Mouse (Mus musculus): ENCODE measurements around the gene Ambp. TPM values are rescaled to one million over a fixed set of nuclear protein-coding genes. Genes with fewer than 3 reads are reported as not detected.

The Ambp gene
- polyA plus RNA-seq (2015; fragmentation: Nextera tagmentation; extraction: Ambion mirVana), result 1.4 TPM in 1 of 2 replicates, not detected in the other

DNA sequence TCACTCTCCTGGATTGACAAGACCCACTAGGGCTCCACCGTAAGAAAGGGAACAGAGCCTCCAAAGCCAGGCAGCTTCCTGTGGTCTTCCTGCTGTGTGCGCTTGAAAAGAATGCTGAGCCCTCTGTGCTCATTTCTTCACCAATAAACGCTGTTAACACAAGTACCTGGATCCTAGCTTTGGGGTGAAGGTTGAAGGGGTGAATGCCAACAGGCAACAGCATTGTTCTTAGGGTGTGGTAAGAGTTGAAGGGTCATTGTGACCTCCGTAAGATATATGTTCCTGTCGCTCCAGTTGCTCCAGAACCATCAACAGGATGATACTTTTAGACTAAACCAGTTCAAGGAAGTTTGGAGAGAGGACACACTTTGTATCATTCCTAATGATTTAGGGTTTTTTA is at the start of gene Ambp:
Ambp (minus strand) TSS at position 101 of the 400 bp plus-strand sequence.
- Histone ChIP-seq H3K4me2 (replicated peaks) (no peak within 1 kb of the TSS), H3K4me1 (replicated peaks) (no peaks in the 10 kb centered on the region), H3K9me3 (no peaks in the 10 kb centered on the region), H3K36me3 (no peaks in the 10 kb centered on the region), H3K27ac (no peak within 1 kb of the TSS), H3K27me3 (no peaks in the 10 kb centered on the region), H3K9ac (replicated peaks) (no peak within 1 kb of the TSS), H3K4me3 (replicated peaks) (no peak within 1 kb of the TSS)
- WGBS, result 62% methylated on average over 5 of the region's 5 CpGs
- no peak for ATAC-seq

DNA sequence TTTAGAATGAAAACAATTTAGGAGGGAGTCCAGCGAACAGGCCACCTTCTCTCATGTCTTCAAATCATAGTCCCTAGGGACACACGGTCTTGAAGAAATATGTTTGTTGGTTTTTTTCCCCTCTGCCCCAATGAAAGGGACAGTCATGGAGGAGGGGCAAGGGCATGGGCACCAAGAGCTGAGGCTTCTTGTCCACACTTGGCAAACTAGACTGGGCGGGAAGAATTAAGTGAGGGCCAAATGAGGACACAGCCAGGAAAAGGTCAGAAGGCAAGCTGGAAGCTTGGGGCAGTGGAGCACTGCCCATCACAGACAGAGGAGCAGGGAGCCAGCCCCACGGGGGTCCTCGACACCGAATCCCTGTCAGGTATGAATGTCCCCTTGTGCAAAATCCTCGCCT is 49.3 kb upstream of the Ambp start:
- no peak for ATAC-seq
- Histone ChIP-seq H3K27ac (no peak overlapping the region), H3K36me3 (no peaks in the 10 kb centered on the region), H3K4me1 (replicated peaks) (no peaks in the 10 kb centered on the region), H3K27me3 (no peaks in the 10 kb centered on the region), H3K9ac (replicated peaks) (no peak overlapping the region), H3K9me3 (no peaks in the 10 kb centered on the region), H3K4me2 (replicated peaks) (no peak overlapping the region), H3K4me3 (replicated peaks) (no peak overlapping the region)
- 91% methylated on average over 7 of the region's 7 CpGs for whole genome bisulfite sequencing

DNA sequence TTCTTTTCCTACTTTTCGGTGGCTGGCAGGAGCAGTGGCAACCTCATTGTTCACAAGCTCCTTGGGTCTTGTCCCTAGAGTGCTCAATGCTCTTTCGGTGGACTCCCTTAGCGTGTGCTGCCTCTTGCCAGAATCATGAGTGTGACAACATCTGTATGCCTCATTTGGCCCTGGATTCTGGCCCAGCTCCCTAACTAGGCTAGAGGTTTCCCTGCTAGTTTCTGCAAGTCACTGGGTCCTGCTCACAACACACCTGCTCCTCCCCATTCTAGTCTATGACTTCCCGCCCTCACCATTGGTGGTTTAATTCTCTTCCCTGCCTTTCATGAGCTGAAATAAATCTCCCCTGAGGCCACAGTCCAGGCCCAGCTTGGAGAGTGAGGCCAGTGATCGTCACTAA is 44.8 kb upstream of the Ambp start:
- H3K9ac ChIP-seq (replicated peaks), result no peak overlapping the region
- H3K9me3 ChIP-seq, result no peaks in the 10 kb centered on the region
- no peak overlapping the region for H3K4me2 ChIP-seq (replicated peaks)
- H3K4me1 ChIP-seq (replicated peaks), result no peaks in the 10 kb centered on the region
- no peak overlapping the region for H3K27ac ChIP-seq
- no peaks in the 10 kb centered on the region for H3K27me3 ChIP-seq
- 95% methylated on average over 5 of the region's 5 CpGs for WGBS
- H3K36me3 ChIP-seq, result no peaks in the 10 kb centered on the region
- no peak for ATAC-seq
- no peak overlapping the region for H3K4me3 ChIP-seq (replicated peaks)

DNA sequence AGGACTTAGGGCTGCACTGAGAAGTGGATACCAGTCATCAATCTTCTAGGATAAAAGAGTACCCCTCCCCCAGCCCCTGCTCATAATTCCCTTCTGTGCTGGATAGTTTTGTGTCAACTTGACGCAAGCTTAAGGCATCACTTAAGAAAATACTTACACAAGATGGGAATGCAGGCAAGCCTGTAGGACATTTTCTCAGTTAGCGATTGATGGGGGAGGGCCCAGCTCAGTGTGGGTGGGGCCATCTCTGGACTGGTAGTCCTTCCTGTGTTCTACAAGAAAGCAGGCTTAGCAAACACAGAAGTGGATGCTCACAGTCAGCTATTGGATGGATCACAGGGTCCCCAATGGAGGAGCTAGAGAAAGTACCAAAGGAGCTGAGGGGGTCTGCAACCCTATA is 39.8 kb upstream of the Ambp start:
- no peak overlapping the region for H3K27ac ChIP-seq
- no peaks in the 10 kb centered on the region for H3K4me1 ChIP-seq (replicated peaks)
- no peak overlapping the region for H3K4me3 ChIP-seq (replicated peaks)
- no peaks in the 10 kb centered on the region for H3K27me3 ChIP-seq
- H3K9ac ChIP-seq (replicated peaks), result no peak overlapping the region
- ATAC-seq, result no peak
- H3K9me3 ChIP-seq, result no peaks in the 10 kb centered on the region
- no peaks in the 10 kb centered on the region for H3K36me3 ChIP-seq
- no peak overlapping the region for H3K4me2 ChIP-seq (replicated peaks)
- 83% methylated on average over 2 of the region's 2 CpGs for WGBS

DNA sequence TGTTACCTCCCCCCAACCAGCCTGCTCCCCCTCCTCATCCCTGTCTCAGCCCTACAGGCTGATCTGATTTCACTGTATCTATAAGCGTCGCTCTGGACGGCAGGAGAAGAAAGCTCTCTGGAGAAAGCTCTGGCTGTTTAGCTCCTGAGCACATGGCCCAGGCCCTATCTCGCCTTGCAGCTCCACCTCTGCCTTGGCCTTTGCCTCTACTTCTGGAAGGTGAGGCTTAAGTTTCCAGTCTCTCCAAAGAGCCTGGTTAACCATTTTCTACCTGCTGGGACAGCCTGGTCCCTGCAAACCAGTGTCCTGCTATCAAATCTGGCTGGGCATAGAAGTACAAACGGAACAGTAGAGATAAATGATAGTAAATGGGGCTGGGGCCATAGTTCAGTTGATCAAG is 37.0 kb upstream of the Ambp start:
- H3K9ac ChIP-seq (replicated peaks), result no peak overlapping the region
- WGBS, result 81% methylated on average over 5 of the region's 5 CpGs
- H3K9me3 ChIP-seq, result no peaks in the 10 kb centered on the region
- no peaks in the 10 kb centered on the region for H3K4me1 ChIP-seq (replicated peaks)
- no peak for ATAC-seq
- no peak overlapping the region for H3K4me3 ChIP-seq (replicated peaks)
- H3K27me3 ChIP-seq, result no peaks in the 10 kb centered on the region
- H3K4me2 ChIP-seq (replicated peaks), result no peak overlapping the region
- no peak overlapping the region for H3K27ac ChIP-seq
- H3K36me3 ChIP-seq, result no peaks in the 10 kb centered on the region

DNA sequence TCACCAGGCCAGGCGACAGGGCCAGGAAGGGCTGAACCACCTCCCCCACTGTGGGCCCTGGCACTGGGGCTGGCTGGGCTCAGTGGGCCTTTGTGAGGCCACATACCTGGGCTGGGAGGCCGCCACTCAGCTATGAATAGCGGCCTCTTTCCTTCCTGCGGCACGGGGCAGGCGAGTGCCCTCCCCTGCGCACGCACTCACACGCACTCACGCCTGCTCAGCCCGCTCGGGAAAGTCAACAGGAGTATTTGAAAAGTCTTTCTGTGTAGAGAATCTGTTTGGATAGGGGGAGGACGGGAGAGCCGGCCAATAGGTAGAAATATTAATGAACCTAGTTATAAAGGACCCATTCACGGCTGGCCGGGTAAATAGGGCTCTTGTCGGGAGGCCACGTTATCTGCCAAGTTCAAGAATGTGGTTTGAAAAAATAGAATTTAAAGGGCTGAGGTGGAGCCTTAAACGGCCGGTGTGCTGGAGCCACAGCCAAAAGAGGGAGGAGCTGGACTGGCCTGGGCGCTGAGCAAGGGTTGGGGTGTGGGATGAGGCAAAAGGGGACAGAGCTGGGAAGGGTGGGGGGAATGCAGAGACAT is 31.8 kb upstream of the Ambp start:
- Histone ChIP-seq H3K36me3 (no peaks in the 10 kb centered on the region), H3K27ac (no peak overlapping the region), H3K4me2 (replicated peaks) (no peak overlapping the region), H3K4me3 (replicated peaks) (no peak overlapping the region), H3K4me1 (replicated peaks) (no peaks in the 10 kb centered on the region), H3K9ac (replicated peaks) (no peak overlapping the region), H3K27me3 (no peaks in the 10 kb centered on the region), H3K9me3 (no peaks in the 10 kb centered on the region)
- WGBS, result 47% methylated on average over 21 of the region's 21 CpGs
- ATAC-seq, result peak; percentile 57

DNA sequence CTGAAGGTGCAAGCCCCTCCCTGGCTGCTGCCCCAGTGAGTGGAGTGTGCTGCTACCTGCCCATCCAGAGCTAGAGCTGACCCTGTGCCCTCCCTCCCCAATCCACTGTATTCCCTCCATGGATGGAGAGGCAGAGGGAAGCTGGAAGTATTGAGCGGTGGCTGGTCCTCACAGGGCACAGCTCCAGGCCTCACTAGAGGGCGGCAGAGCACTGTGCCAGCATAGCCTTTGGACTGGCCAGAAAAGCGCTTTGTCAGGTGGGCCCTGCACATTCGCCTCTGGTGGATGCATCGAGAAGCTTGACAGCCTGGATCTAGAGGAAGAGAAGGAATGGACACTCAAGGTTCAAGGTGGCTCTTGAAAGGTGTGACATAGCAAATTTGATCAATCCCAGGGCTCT is 27.0 kb upstream of the Ambp start:
- H3K9ac ChIP-seq (replicated peaks), result no peak overlapping the region
- H3K4me1 ChIP-seq (replicated peaks), result no peaks in the 10 kb centered on the region
- H3K36me3 ChIP-seq, result no peaks in the 10 kb centered on the region
- ATAC-seq, result peak; percentile 91
- no peaks in the 10 kb centered on the region for H3K9me3 ChIP-seq
- H3K27ac ChIP-seq, result no peak overlapping the region
- H3K4me2 ChIP-seq (replicated peaks), result no peak overlapping the region
- 10% methylated on average over 5 of the region's 5 CpGs for WGBS
- H3K27me3 ChIP-seq, result no peaks in the 10 kb centered on the region
- H3K4me3 ChIP-seq (replicated peaks), result no peak overlapping the region

DNA sequence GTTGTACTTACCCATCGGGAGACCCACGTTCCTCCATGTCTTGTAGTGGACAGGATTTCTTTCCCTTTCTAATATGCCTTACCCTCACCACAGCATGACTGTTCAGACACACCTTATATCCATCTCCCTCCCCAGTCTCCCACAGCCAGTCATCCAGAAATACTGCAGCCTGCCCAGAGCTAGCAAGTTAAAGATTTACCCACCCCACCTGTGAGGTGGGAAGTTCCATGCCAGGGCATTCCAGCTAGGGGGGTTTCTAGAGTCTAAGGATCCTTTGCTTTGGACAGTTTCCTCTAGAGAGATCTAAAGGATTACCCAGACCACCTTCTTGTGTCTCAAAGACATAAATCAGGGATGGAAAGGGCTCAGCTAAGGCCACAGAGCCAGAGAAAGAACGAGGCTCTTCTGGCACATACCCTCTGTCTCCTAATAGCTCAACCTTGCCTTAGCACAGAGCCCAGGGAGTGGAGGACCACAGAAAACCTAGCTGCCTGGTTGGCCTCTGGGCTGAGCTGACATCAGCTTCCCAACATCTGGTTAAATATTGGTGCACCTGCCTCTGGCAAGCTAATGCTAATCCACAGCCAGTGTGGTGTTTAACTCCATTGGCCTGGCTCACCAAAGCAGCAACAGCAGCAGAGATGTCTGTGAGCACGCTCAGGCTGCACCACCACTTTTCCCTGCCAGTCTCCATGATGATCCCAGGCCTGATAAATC is 17.5 kb upstream of the Ambp start, which contains the start of gene Kif12:
Kif12 (minus strand) TSS at position 163 of the 717 bp plus-strand sequence.
- no peak for ATAC-seq
- no peak within 1 kb of the TSS for H3K4me2 ChIP-seq (replicated peaks)
- no peaks in the 10 kb centered on the region for H3K9me3 ChIP-seq
- no peak within 1 kb of the TSS for H3K27ac ChIP-seq
- H3K36me3 ChIP-seq, result no peaks in the 10 kb centered on the region
- WGBS, result 77% methylated on average over 4 of the region's 4 CpGs
- H3K4me3 ChIP-seq (replicated peaks), result no peak within 1 kb of the TSS
- no peaks in the 10 kb centered on the region for H3K4me1 ChIP-seq (replicated peaks)
- no peak within 1 kb of the TSS for H3K9ac ChIP-seq (replicated peaks)
- H3K27me3 ChIP-seq, result peaks cover 15% of the 10 kb centered on the region; the same call in 1 of the 2 replicates

DNA sequence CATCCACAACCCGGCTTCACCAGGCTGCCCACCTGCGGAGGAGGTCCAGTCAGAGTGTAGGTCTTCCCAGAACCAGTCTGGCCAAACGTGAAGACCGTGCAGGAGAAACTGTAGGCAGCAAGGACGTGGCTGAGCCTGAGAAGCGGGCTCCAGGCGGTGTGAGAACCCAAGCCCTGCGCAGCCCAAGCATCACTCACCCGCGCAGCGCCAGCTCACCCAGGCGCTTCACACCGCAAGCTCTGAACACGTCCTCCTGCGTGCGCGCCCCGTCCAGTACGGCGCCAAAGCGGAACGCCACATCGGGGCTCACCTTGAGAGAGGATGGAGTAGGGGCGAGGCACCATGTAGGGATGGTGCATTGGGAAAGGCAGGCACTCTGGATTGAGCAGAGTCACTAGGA is 16.5 kb upstream of the Ambp start:
- WGBS, result 54% methylated on average over 24 of the region's 24 CpGs
- Histone ChIP-seq H3K4me1 (replicated peaks) (no peaks in the 10 kb centered on the region), H3K4me3 (replicated peaks) (no peak overlapping the region), H3K9ac (replicated peaks) (no peak overlapping the region), H3K9me3 (no peaks in the 10 kb centered on the region), H3K27me3 (peaks cover 15% of the 10 kb centered on the region; the same call in 1 of the 2 replicates), H3K36me3 (no peaks in the 10 kb centered on the region), H3K4me2 (replicated peaks) (no peak overlapping the region), H3K27ac (no peak overlapping the region)
- no peak for ATAC-seq

DNA sequence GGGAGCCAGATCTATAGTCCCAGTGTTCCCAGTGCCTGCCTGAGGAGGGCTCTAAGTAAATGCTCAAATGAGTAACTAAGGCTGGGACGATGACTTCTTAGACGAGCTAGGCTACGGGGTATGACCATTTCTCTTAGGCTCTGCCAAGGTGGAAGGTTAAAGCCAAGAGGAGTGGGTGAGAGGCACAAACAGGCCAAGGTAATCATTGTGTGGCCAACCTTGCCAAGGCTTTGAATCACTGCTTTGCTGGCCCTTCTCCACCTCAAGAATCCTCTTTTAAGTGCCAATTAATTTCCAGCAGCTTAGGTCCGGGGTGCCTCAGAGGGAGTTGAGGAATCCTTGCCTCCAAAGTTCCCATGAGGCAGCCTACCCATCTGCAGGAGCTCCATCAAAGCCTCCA is 15.5 kb upstream of the Ambp start:
- Histone ChIP-seq H3K27me3 (peaks cover 15% of the 10 kb centered on the region; the same call in 1 of the 2 replicates), H3K4me2 (replicated peaks) (no peak overlapping the region), H3K4me3 (replicated peaks) (no peak overlapping the region), H3K9ac (replicated peaks) (no peak overlapping the region), H3K27ac (no peak overlapping the region), H3K9me3 (no peaks in the 10 kb centered on the region), H3K4me1 (replicated peaks) (no peaks in the 10 kb centered on the region), H3K36me3 (no peaks in the 10 kb centered on the region)
- ATAC-seq, result no peak
- 86% methylated on average over 4 of the region's 4 CpGs for WGBS

DNA sequence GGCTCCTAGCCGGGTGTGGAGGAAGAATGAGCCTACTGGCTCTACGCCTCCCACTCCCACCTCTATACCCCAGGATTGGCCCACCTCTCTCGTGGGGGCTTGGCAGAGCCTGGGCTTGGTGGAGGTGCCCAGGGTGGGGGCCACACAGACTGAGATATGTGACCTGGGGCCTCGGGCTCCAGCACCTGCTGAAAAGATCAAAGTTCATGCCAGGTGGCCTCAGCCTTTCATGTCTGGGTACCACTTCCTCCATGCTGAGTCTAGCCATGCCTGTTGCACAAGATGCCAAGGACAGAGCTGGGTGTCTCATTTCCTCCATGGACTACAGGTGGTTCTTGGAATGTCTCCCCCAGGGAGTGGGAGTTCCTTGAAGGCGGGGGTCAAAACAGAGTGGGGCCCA is 11.7 kb upstream of the Ambp start:
- Histone ChIP-seq H3K36me3 (no peaks in the 10 kb centered on the region), H3K4me3 (replicated peaks) (no peak overlapping the region), H3K27ac (no peak overlapping the region), H3K27me3 (peaks cover 9% of the 10 kb centered on the region; the same call in 1 of the 2 replicates), H3K4me1 (replicated peaks) (no peaks in the 10 kb centered on the region), H3K9ac (replicated peaks) (no peak overlapping the region), H3K9me3 (no peaks in the 10 kb centered on the region), H3K4me2 (replicated peaks) (no peak overlapping the region)
- WGBS, result 91% methylated on average over 5 of the region's 5 CpGs
- no peak for ATAC-seq

DNA sequence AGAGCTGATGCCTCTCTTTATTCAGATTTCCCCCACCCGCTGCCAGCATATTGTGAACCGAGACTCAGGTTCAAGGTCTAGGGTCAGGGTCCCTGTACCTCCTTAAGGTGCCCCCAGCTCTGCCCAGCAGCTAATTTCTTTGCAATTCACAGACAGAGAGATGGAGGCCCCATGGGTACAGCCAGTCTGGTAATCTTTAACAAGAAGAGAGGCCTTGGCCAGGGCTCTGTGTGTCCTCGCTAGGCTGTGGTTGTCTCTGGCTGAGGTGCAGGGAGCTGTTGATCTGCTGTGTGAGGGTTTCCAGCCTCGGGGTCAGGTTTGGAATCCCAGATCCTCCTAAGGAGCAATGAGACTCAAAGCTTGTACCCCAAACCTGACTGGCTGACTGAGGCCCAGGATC is 11.0 kb upstream of the Ambp start:
- H3K4me3 ChIP-seq (replicated peaks), result no peak overlapping the region
- no peak for ATAC-seq
- no peak overlapping the region for H3K9ac ChIP-seq (replicated peaks)
- no peaks in the 10 kb centered on the region for H3K36me3 ChIP-seq
- no peak overlapping the region for H3K27ac ChIP-seq
- H3K4me1 ChIP-seq (replicated peaks), result no peaks in the 10 kb centered on the region
- H3K4me2 ChIP-seq (replicated peaks), result no peak overlapping the region
- H3K27me3 ChIP-seq, result 0 out of 2 replicates have a peak, but pooled peaks cover 3% of the 10 kb centered on the region
- 89% methylated on average over 4 of the region's 4 CpGs for WGBS
- H3K9me3 ChIP-seq, result no peaks in the 10 kb centered on the region
